In genomic region chr15:31603113-31603512, GRCm38 (mm10) we compare ENCODE assay signal across 8 mouse cellular contexts. TPM values are rescaled to one million over a fixed set of nuclear protein-coding genes. Genes with fewer than 3 reads are reported as not detected.
DNase-seq lines count a peak whose midpoint lies in the region; ATAC-seq lines count a peak whose summit lies in the region.

No protein-coding gene starts in this region.

- H3K4me1 ChIP-seq in lung, embryonic 16.5 days (replicated peaks; ENCODE audit: control insufficient read depth, insufficient read depth, low read length), result peaks cover 19% of the 10 kb centered on the region
- H3K4me1 ChIP-seq in embryonic facial prominence, embryonic 12.5 days, result peaks cover 21% of the 10 kb centered on the region
- H3K4me1 ChIP-seq in intestine, embryonic 16.5 days (ENCODE audit: control insufficient read depth, insufficient read depth, low read length), result peaks cover 19% of the 10 kb centered on the region
- H3K4me1 ChIP-seq in neural tube, embryonic 14.5 days (ENCODE audit: control insufficient read depth, insufficient read depth, low read length), result peaks cover 26% of the 10 kb centered on the region

- no peak for DNase-seq in lung, adult 18-20 months
- DNase-seq in adrenal gland, postnatal 10 days, result no peak
- DNase-seq in adrenal gland, adult 18-20 months (ENCODE audit: low spot score in 2 of 2), result no peak
- no peak for DNase-seq in spleen, adult 18-20 months

- peak overlapping the region; percentile 97 for H3K4me3 ChIP-seq in lung, embryonic 16.5 days (ENCODE audit: low read length)
- peak overlapping the region; percentile 93 for H3K4me3 ChIP-seq in embryonic facial prominence, embryonic 12.5 days
- peak overlapping the region; percentile 85; the same call in 1 of the 2 replicates for H3K4me3 ChIP-seq in intestine, embryonic 16.5 days (ENCODE audit: low read length)
- H3K4me3 ChIP-seq in neural tube, embryonic 14.5 days (ENCODE audit: low read depth, low read length), result peak overlapping the region; percentile 88

- no peaks in the 10 kb centered on the region for H3K27me3 ChIP-seq in lung, embryonic 16.5 days (ENCODE audit: control insufficient read depth, insufficient read depth, low read depth, low read length)
- no peaks in the 10 kb centered on the region for H3K27me3 ChIP-seq in embryonic facial prominence, embryonic 12.5 days
- no peaks in the 10 kb centered on the region for H3K27me3 ChIP-seq in intestine, embryonic 16.5 days (replicated peaks; ENCODE audit: control insufficient read depth, insufficient read depth, low read length)
- H3K27me3 ChIP-seq in neural tube, embryonic 14.5 days (ENCODE audit: control insufficient read depth, insufficient read depth, low read length), result no peaks in the 10 kb centered on the region

- WGBS in lung, embryonic 16.5 days, result 83% methylated on average over 13 of the region's 13 CpGs
- 88% methylated on average over 13 of the region's 13 CpGs for WGBS in embryonic facial prominence, embryonic 12.5 days
- 85% methylated on average over 13 of the region's 13 CpGs for WGBS in intestine, embryonic 16.5 days
- 87% methylated on average over 13 of the region's 13 CpGs for WGBS in neural tube, embryonic 14.5 days

- no peaks in the 10 kb centered on the region for H3K9me3 ChIP-seq in lung, embryonic 16.5 days (ENCODE audit: control insufficient read depth, low read length)
- no peaks in the 10 kb centered on the region for H3K9me3 ChIP-seq in embryonic facial prominence, embryonic 12.5 days
- H3K9me3 ChIP-seq in intestine, embryonic 16.5 days (ENCODE audit: control insufficient read depth, low read length), result no peaks in the 10 kb centered on the region
- H3K9me3 ChIP-seq in neural tube, embryonic 14.5 days (ENCODE audit: control insufficient read depth, low read length), result no peaks in the 10 kb centered on the region

- peak overlapping the region; percentile 77 for H3K4me2 ChIP-seq in lung, embryonic 16.5 days (ENCODE audit: low read depth, low read length)
- H3K4me2 ChIP-seq in embryonic facial prominence, embryonic 12.5 days (replicated peaks), result peak overlapping the region; percentile 56
- H3K4me2 ChIP-seq in intestine, embryonic 16.5 days (ENCODE audit: low read depth, low read length), result peak overlapping the region; percentile 52
- peak overlapping the region; percentile 61 for H3K4me2 ChIP-seq in neural tube, embryonic 14.5 days (ENCODE audit: low read depth, low read length)

- peak overlapping the region; percentile 97 for H3K9ac ChIP-seq in lung, embryonic 16.5 days (ENCODE audit: low read length)
- H3K9ac ChIP-seq in embryonic facial prominence, embryonic 12.5 days, result peak overlapping the region; percentile 91
- H3K9ac ChIP-seq in intestine, embryonic 16.5 days (ENCODE audit: low read depth, low read length), result no peak overlapping the region
- peak overlapping the region; percentile 86; the same call in 1 of the 2 replicates for H3K9ac ChIP-seq in neural tube, embryonic 14.5 days (replicated peaks; ENCODE audit: low read depth, low read length)

- no peaks in the 10 kb centered on the region for H3K36me3 ChIP-seq in lung, embryonic 16.5 days (ENCODE audit: control insufficient read depth, insufficient read depth, low read length)
- no peaks in the 10 kb centered on the region for H3K36me3 ChIP-seq in embryonic facial prominence, embryonic 12.5 days
- no peaks in the 10 kb centered on the region for H3K36me3 ChIP-seq in intestine, embryonic 16.5 days (ENCODE audit: control insufficient read depth, insufficient read depth, low read length)
- H3K36me3 ChIP-seq in neural tube, embryonic 14.5 days (ENCODE audit: control insufficient read depth, insufficient read depth, low read length), result no peaks in the 10 kb centered on the region

- H3K27ac ChIP-seq in lung, embryonic 16.5 days (ENCODE audit: low read length), result no peak overlapping the region
- no peak overlapping the region for H3K27ac ChIP-seq in embryonic facial prominence, embryonic 12.5 days
- no peak overlapping the region for H3K27ac ChIP-seq in intestine, embryonic 16.5 days (ENCODE audit: low read length)
- no peak overlapping the region for H3K27ac ChIP-seq in neural tube, embryonic 14.5 days (ENCODE audit: low read depth, low read length)

- no peak for ATAC-seq in lung, embryonic 16.5 days (ENCODE audit: low read depth)
- ATAC-seq in embryonic facial prominence, embryonic 12.5 days (ENCODE audit: insufficient number of reproducible peaks, insufficient read depth, low FRiP score, low TSS enrichment), result no peak
- ATAC-seq in intestine, embryonic 16.5 days, result no peak
- no peak for ATAC-seq in neural tube, embryonic 14.5 days (ENCODE audit: low read depth)

RNA-seq across cellular contexts. Expression of gene Fam173b, which starts 1.5 kb away (rescaled TPM):
- 14.1 TPM in 2 replicates for polyA plus RNA-seq in lung, embryonic 16.5 days (2015; fragmentation: Nextera tagmentation; extraction: Ambion mirVana)
- 11.9 and 12.5 TPM in 2 replicates for polyA plus RNA-seq in embryonic facial prominence, embryonic 12.5 days (2016; fragmentation: Nextera tagmentation; extraction: Ambion mirVana)
- 15.7 and 15.8 TPM in 2 replicates for polyA plus RNA-seq in intestine, embryonic 16.5 days (2015; fragmentation: Nextera tagmentation; extraction: Ambion mirVana)
- 10.2 and 12.2 TPM in 2 replicates for polyA plus RNA-seq in neural tube, embryonic 14.5 days (2014; fragmentation: Nextera tagmentation; extraction: Ambion mirVana)
- total RNA-seq in adrenal gland, postnatal 10 days (2021), result 10 to 100 TPM; 14.8 to 19.4 TPM
- total RNA-seq in adrenal gland, adult 18-20 months (2021), result 10 to 100 TPM; 23.2 to 25.0 TPM

RNA-seq across cellular contexts. Expression of gene Cct5, which starts 1.5 kb away (rescaled TPM):
- polyA plus RNA-seq in lung, embryonic 16.5 days (2015; fragmentation: Nextera tagmentation; extraction: Ambion mirVana), result 452 and 461 TPM in 2 replicates
- polyA plus RNA-seq in embryonic facial prominence, embryonic 12.5 days (2016; fragmentation: Nextera tagmentation; extraction: Ambion mirVana), result 600 and 614 TPM in 2 replicates
- 415 and 467 TPM in 2 replicates for polyA plus RNA-seq in intestine, embryonic 16.5 days (2015; fragmentation: Nextera tagmentation; extraction: Ambion mirVana)
- 498 and 536 TPM in 2 replicates for polyA plus RNA-seq in neural tube, embryonic 14.5 days (2014; fragmentation: Nextera tagmentation; extraction: Ambion mirVana)
- total RNA-seq in adrenal gland, postnatal 10 days (2021), result 100 to 1,000 TPM; 272 to 290 TPM
- total RNA-seq in adrenal gland, adult 18-20 months (2021), result 100 to 1,000 TPM; 309 to 346 TPM

RNA-seq across cellular contexts. Expression of gene Cmbl, which starts 37.9 kb away (rescaled TPM):
- polyA plus RNA-seq in lung, embryonic 16.5 days (2015; fragmentation: Nextera tagmentation; extraction: Ambion mirVana), result 6.8 and 8.1 TPM in 2 replicates
- polyA plus RNA-seq in embryonic facial prominence, embryonic 12.5 days (2016; fragmentation: Nextera tagmentation; extraction: Ambion mirVana), result 2.1 and 2.2 TPM in 2 replicates
- polyA plus RNA-seq in intestine, embryonic 16.5 days (2015; fragmentation: Nextera tagmentation; extraction: Ambion mirVana), result 60.9 and 74.5 TPM in 2 replicates
- polyA plus RNA-seq in neural tube, embryonic 14.5 days (2014; fragmentation: Nextera tagmentation; extraction: Ambion mirVana), result 1.7 and 5.6 TPM in 2 replicates
- 100 to 1,000 TPM in 1 of 2 experiments, 10 to 100 TPM in 1; 82.2 to 106 TPM for total RNA-seq in adrenal gland, postnatal 10 days (2021)
- 100 to 1,000 TPM in 1 of 2 experiments, 10 to 100 TPM in 1; 69.7 to 178 TPM for total RNA-seq in adrenal gland, adult 18-20 months (2021)
